Comparison of ENCODE assay signal across 24 mouse cellular contexts in the genomic region with DNA sequence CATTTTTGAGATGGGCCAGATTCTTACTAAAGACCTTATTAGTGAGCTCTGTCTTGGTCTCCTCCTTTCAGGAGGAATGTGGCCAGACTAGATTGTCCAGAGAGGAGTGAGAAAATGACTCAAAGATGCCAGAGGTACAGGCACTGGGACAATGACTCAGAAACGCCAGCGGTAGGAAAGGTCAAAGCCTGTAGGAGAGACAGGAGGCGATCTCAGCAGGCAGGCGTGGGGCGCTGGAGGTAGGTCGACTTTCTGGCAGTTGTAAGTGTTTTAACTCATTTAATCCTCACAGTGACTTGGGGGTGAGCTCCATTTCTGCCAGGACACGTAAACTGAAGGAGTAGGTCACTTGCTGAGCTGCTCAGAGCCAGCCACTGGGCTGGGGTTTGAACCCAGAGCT. TPM values are rescaled to one million over a fixed set of nuclear protein-coding genes. Genes with fewer than 3 reads are reported as not detected.
DNase-seq lines count a peak whose midpoint lies in the region; ATAC-seq lines count a peak whose summit lies in the region.
"Had no signal": no experiment of that assay in that cellular context is flagged by ENCODE, and none has a peak within 500 bp of the region (broad histone marks: within the 10 kb centered on the region; RNA-seq: fewer than 3 reads in every experiment).

No protein-coding gene starts in this region.

- DNase-seq in adrenal gland, adult 2 months, result peak; percentile 58
- DNase-seq in adrenal gland, postnatal 4 days (ENCODE audit: low spot score in 2 of 2), result no peak
- peak; percentile 77 for DNase-seq in urinary bladder, postnatal 14 days (ENCODE audit: low spot score)
- DNase-seq in urinary bladder, postnatal 10 days (ENCODE audit: low spot score), result no peak
- DNase-seq in kidney, adult 11 months, result no peak
- DNase-seq in heart, adult 9 months (ENCODE audit: low spot score in 2 of 2), result no peak
- DNase-seq: gastrocnemius, postnatal 10 days; heart, adult 2 months; lung, postnatal 10 days; thymus, postnatal 4 days had no signal

- no peak overlapping the region for H3K4me3 ChIP-seq in intestine, embryonic 15.5 days (replicated peaks)
- no peak overlapping the region for H3K4me3 ChIP-seq in kidney, embryonic 15.5 days (replicated peaks)
- H3K4me3 ChIP-seq: embryonic facial prominence, embryonic 15.5 days; heart, adult 2 months; liver, embryonic 15.5 days; megakaryocyte, embryonic 14.5 days; neural tube, embryonic 12.5 days had no signal

- H3K4me1 ChIP-seq in intestine, embryonic 15.5 days (replicated peaks), result peaks cover 5% of the 10 kb centered on the region; the same call in 1 of the 2 replicates
- H3K4me1 ChIP-seq in kidney, embryonic 15.5 days, result no peaks in the 10 kb centered on the region
- H3K4me1 ChIP-seq: embryonic facial prominence, embryonic 15.5 days; liver, embryonic 15.5 days; neural tube, embryonic 12.5 days had no signal

- H3K36me3 ChIP-seq in intestine, embryonic 15.5 days, result no peaks in the 10 kb centered on the region
- no peaks in the 10 kb centered on the region for H3K36me3 ChIP-seq in kidney, embryonic 15.5 days
- H3K36me3 ChIP-seq: embryonic facial prominence, embryonic 15.5 days; liver, embryonic 15.5 days; neural tube, embryonic 12.5 days had no signal

- peak; percentile 35; the same call in 1 of the 2 replicates for ATAC-seq in intestine, embryonic 15.5 days
- no peak for ATAC-seq in kidney, embryonic 15.5 days (replicated peaks; ENCODE audit: low FRiP score)

- H3K9ac ChIP-seq in intestine, embryonic 15.5 days, result no peak overlapping the region
- H3K9ac ChIP-seq in kidney, embryonic 15.5 days, result no peak overlapping the region
- H3K9ac ChIP-seq: embryonic facial prominence, embryonic 15.5 days; hindbrain, embryonic 14.5 days; liver, embryonic 15.5 days; neural tube, embryonic 12.5 days had no signal

- H3K27ac ChIP-seq in intestine, embryonic 15.5 days, result no peak overlapping the region
- no peak overlapping the region for H3K27ac ChIP-seq in kidney, embryonic 15.5 days
- H3K27ac ChIP-seq: embryonic facial prominence, embryonic 15.5 days; heart, adult 2 months; hindbrain, embryonic 14.5 days; liver, embryonic 15.5 days; neural tube, embryonic 12.5 days had no signal

- no peaks in the 10 kb centered on the region for H3K27me3 ChIP-seq in intestine, embryonic 15.5 days (replicated peaks)
- H3K27me3 ChIP-seq in kidney, embryonic 15.5 days, result 0 out of 2 replicates have a peak, but pooled peaks cover 10% of the 10 kb centered on the region
- H3K27me3 ChIP-seq: CH12.LX had no signal

- no peaks in the 10 kb centered on the region for H3K9me3 ChIP-seq in intestine, embryonic 15.5 days
- no peaks in the 10 kb centered on the region for H3K9me3 ChIP-seq in kidney, embryonic 15.5 days (replicated peaks)
- H3K9me3 ChIP-seq: embryonic facial prominence, embryonic 15.5 days; liver, embryonic 15.5 days; neural tube, embryonic 12.5 days had no signal

- WGBS in intestine, embryonic 15.5 days, result 41% methylated on average over 7 of the region's 7 CpGs
- 50% methylated on average over 7 of the region's 7 CpGs for WGBS in kidney, embryonic 15.5 days

- H3K4me2 ChIP-seq in intestine, embryonic 15.5 days (replicated peaks), result no peak overlapping the region
- no peak overlapping the region for H3K4me2 ChIP-seq in kidney, embryonic 15.5 days
- H3K4me2 ChIP-seq: embryonic facial prominence, embryonic 15.5 days; hindbrain, embryonic 14.5 days; liver, embryonic 15.5 days; neural tube, embryonic 12.5 days had no signal

RNA-seq across cellular contexts. Expression of gene Mpzl3, which starts 5.2 kb away (rescaled TPM):
- 10 to 100 TPM in 1 of 2 experiments, 1 to 10 TPM in 1; 6.2 to 13.3 TPM for total RNA-seq in adrenal gland, adult 2 months (2021)
- 0.99 and 1.3 TPM in 2 replicates for polyA plus RNA-seq in adrenal gland, adult 2 months (2012; rRNA removed)
- total RNA-seq in adrenal gland, postnatal 4 days (2021), result 1 to 10 TPM; 3.6 to 5.1 TPM
- polyA plus RNA-seq in intestine, embryonic 15.5 days (2015; fragmentation: Nextera tagmentation; extraction: Ambion mirVana), result 5.4 and 6.3 TPM in 2 replicates
- polyA plus RNA-seq in kidney, embryonic 15.5 days (2015; fragmentation: Nextera tagmentation; extraction: Ambion mirVana), result 2.7 and 3.0 TPM in 2 replicates

RNA-seq across cellular contexts. Expression of gene Jaml, which starts 18.8 kb away (rescaled TPM):
- total RNA-seq in adrenal gland, adult 2 months (2021), result 1 to 10 TPM; 1.0 to 2.9 TPM
- polyA plus RNA-seq in adrenal gland, adult 2 months (2012; rRNA removed), result 0.06 and 0.08 TPM in 2 replicates
- 1 to 10 TPM; 1.2 to 1.6 TPM for total RNA-seq in adrenal gland, postnatal 4 days (2021)
- polyA plus RNA-seq in intestine, embryonic 15.5 days (2015; fragmentation: Nextera tagmentation; extraction: Ambion mirVana), result 74.9 and 80.6 TPM in 2 replicates
- polyA plus RNA-seq in kidney, embryonic 15.5 days (2015; fragmentation: Nextera tagmentation; extraction: Ambion mirVana), result 0.19 and 0.42 TPM in 2 replicates
- polyA plus RNA-seq: forebrain, embryonic 11.5 days; hindbrain, embryonic 14.5 days; kidney, embryonic 14.5 days; testis, adult 2 months had no signal

RNA-seq across cellular contexts. Expression of gene Mpzl2, which starts 20.6 kb away (rescaled TPM):
- 10 to 100 TPM in 1 of 2 experiments, 1 to 10 TPM in 1; 9.2 to 12.5 TPM for total RNA-seq in adrenal gland, adult 2 months (2021)
- polyA plus RNA-seq in adrenal gland, adult 2 months (2012; rRNA removed), result 3.7 and 4.9 TPM in 2 replicates
- total RNA-seq in adrenal gland, postnatal 4 days (2021), result 1 to 10 TPM; 7.2 to 7.4 TPM
- polyA plus RNA-seq in intestine, embryonic 15.5 days (2015; fragmentation: Nextera tagmentation; extraction: Ambion mirVana), result 29.6 and 31.2 TPM in 2 replicates
- polyA plus RNA-seq in kidney, embryonic 15.5 days (2015; fragmentation: Nextera tagmentation; extraction: Ambion mirVana), result 17.9 and 20.5 TPM in 2 replicates
- total RNA-seq: common myeloid progenitor, adult 5-6 weeks had no signal

RNA-seq across cellular contexts. Expression of gene Cd3e, which starts 50.7 kb away (rescaled TPM):
- total RNA-seq in adrenal gland, adult 2 months (2021), result 1 to 10 TPM in 1 of 2 experiments, under 1 TPM in 1; 0.55 to 1.5 TPM
- polyA plus RNA-seq in adrenal gland, adult 2 months (2012; rRNA removed), result 0.34 and 0.42 TPM in 2 replicates
- under 1 TPM in 1 of 2 experiments, not detected in 1; 0.93 TPM for total RNA-seq in adrenal gland, postnatal 4 days (2021)
- polyA plus RNA-seq in intestine, embryonic 15.5 days (2015; fragmentation: Nextera tagmentation; extraction: Ambion mirVana), result 1.4 and 1.8 TPM in 2 replicates
- polyA plus RNA-seq in kidney, embryonic 15.5 days (2015; fragmentation: Nextera tagmentation; extraction: Ambion mirVana), result 0.28 TPM in 1 of 2 replicates, not detected in the other
- total RNA-seq: CH12.LX; common myeloid progenitor, adult 5-6 weeks; gastrocnemius, postnatal 10 days; layer of hippocampus, postnatal 14 days; left cerebral cortex, postnatal 10 days had no signal
- polyA plus RNA-seq: forebrain, embryonic 11.5 days; kidney, embryonic 14.5 days; liver, embryonic 15.5 days; neural tube, embryonic 12.5 days had no signal

RNA-seq across cellular contexts. Expression of gene Scn2b, which starts 57.4 kb away (rescaled TPM):
- total RNA-seq in adrenal gland, adult 2 months (2021), result 10 to 100 TPM; 10.4 to 13.5 TPM
- 2.0 and 2.2 TPM in 2 replicates for polyA plus RNA-seq in adrenal gland, adult 2 months (2012; rRNA removed)
- 1 to 10 TPM; 6.6 to 7.9 TPM for total RNA-seq in adrenal gland, postnatal 4 days (2021)
- 2.7 and 3.0 TPM in 2 replicates for polyA plus RNA-seq in intestine, embryonic 15.5 days (2015; fragmentation: Nextera tagmentation; extraction: Ambion mirVana)
- 4.6 and 5.4 TPM in 2 replicates for polyA plus RNA-seq in kidney, embryonic 15.5 days (2015; fragmentation: Nextera tagmentation; extraction: Ambion mirVana)
- total RNA-seq: CH12.LX; common myeloid progenitor, adult 5-6 weeks had no signal

Comparison
In these comparisons a context has a peak if more than half of its experiments do, and no peak if none do; other contexts are left out.
1. DNase-seq: peak in adrenal gland, adult 2 months (single experiment) and urinary bladder, postnatal 14 days (single experiment); none in adrenal gland, postnatal 4 days (0 of 2), urinary bladder, postnatal 10 days (single experiment), kidney, adult 11 months (single experiment) and heart, adult 9 months (0 of 2).
2. RNA of gene Jaml, which starts 18.8 kb away (polyA plus RNA-seq): 74.9 to 80.6 TPM in intestine, embryonic 15.5 days; 0.19 to 0.42 TPM in kidney, embryonic 15.5 days and 0.06 to 0.08 TPM in adrenal gland, adult 2 months; every median in the first group is over 10 times any median in the second.